Mouse (Mus musculus): ENCODE measurements around the gene Clec12b. TPM values are rescaled to one million over a fixed set of nuclear protein-coding genes. Genes with fewer than 3 reads are reported as not detected.

Gene Clec12b
- polyA plus RNA-seq, 1 experiment from 2014 or later = not detected

- 16% methylated on average over 6 of the region's 6 CpGs for WGBS
- H3K4me3 ChIP-seq (ENCODE audit: low read depth, low read length) = no peak overlapping the region
- H3K36me3 ChIP-seq (replicated peaks; ENCODE audit: control insufficient read depth, insufficient read depth, low read depth, low read length) = no peaks in the 10 kb centered on the region
- peak; percentile 82 for DNase-seq (ENCODE audit: low spot score)
- H3K9ac ChIP-seq (replicated peaks; ENCODE audit: low read length) = no peak overlapping the region
- no peak overlapping the region for H3K27ac ChIP-seq (replicated peaks; ENCODE audit: low read depth, low read length)
- H3K4me2 ChIP-seq (ENCODE audit: low read depth, low read length) = no peak overlapping the region
- no peaks in the 10 kb centered on the region for H3K9me3 ChIP-seq (replicated peaks; ENCODE audit: control insufficient read depth, low read length)
- H3K27me3 ChIP-seq (ENCODE audit: control insufficient read depth, insufficient read depth, low read length) = no peaks in the 10 kb centered on the region
- H3K4me1 ChIP-seq (ENCODE audit: control insufficient read depth, insufficient read depth, low read length) = no peaks in the 10 kb centered on the region
- ATAC-seq (replicated peaks; ENCODE audit: insufficient number of reproducible peaks, low FRiP score, low TSS enrichment, low read depth) = peak; percentile 48; the same call in 1 of the 2 replicates
Measured at GRCm38 (mm10) chr6:129365959-129366359, 19.7 kb downstream of the Clec12b start.

- H3K9ac ChIP-seq (replicated peaks; ENCODE audit: low read length) = no peak overlapping the region
- WGBS = 33% methylated on average over 1 of the region's 1 CpGs
- ATAC-seq (replicated peaks; ENCODE audit: insufficient number of reproducible peaks, low FRiP score, low TSS enrichment, low read depth) (no peak), DNase-seq (ENCODE audit: low spot score) (no peak)
- H3K36me3 ChIP-seq (replicated peaks; ENCODE audit: control insufficient read depth, insufficient read depth, low read depth, low read length) = no peaks in the 10 kb centered on the region
- H3K27me3 ChIP-seq (ENCODE audit: control insufficient read depth, insufficient read depth, low read length) = no peaks in the 10 kb centered on the region
- no peaks in the 10 kb centered on the region for H3K4me1 ChIP-seq (ENCODE audit: control insufficient read depth, insufficient read depth, low read length)
- no peak overlapping the region for H3K27ac ChIP-seq (replicated peaks; ENCODE audit: low read depth, low read length)
- no peak overlapping the region for H3K4me3 ChIP-seq (ENCODE audit: low read depth, low read length)
- no peak overlapping the region for H3K4me2 ChIP-seq (ENCODE audit: low read depth, low read length)
- H3K9me3 ChIP-seq (replicated peaks; ENCODE audit: control insufficient read depth, low read length) = no peaks in the 10 kb centered on the region
Measured at GRCm38 (mm10) chr6:129363942-129364341, 21.7 kb downstream of the Clec12b start.

DNA sequence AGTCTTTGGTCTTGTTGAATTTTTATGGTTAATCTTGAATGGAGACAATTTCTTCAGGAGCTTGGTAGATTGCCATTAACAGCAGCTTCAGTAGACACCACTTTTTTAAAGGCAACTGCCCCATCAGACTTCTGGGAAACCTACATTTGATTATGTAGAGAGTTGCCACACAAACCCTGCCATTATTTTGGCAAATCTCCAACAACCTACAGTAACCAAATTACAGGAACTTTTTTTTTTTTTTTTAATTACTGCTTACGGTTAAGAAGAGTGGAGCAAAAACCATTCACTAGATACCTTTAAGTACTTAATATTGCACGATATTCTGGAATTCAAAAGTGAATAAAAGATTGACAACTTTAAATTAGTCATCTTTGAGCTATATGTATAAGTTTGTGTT, 26.2 kb downstream of the Clec12b start:
- 85% methylated on average over 2 of the region's 2 CpGs for WGBS
- ATAC-seq (replicated peaks; ENCODE audit: insufficient number of reproducible peaks, low FRiP score, low TSS enrichment, low read depth) = no peak

DNA sequence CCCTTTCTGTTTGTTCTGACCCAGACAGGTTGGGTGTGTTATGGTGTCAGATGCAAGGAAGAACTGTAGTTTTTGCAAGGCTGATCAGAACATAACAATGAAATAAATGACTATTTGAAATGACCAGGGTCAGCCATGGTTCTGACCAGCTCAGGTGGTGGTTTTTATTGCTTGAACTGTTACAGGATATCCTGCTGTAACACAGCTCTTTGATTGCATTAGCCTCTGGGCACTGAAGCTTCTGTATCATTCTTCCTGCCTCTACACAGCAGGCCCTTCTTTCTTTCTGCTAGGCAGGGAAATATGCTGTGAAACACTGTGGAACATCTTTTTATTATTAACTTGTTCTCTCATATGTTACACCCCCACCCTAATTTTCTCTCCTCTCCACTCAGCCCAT, 29.2 kb downstream of the Clec12b start:
- H3K4me3 ChIP-seq (ENCODE audit: low read depth, low read length) = no peak overlapping the region
- ATAC-seq (replicated peaks; ENCODE audit: insufficient number of reproducible peaks, low FRiP score, low TSS enrichment, low read depth) (no peak), DNase-seq (ENCODE audit: low spot score) (no peak)
- no peak overlapping the region for H3K4me2 ChIP-seq (ENCODE audit: low read depth, low read length)
- H3K27ac ChIP-seq (replicated peaks; ENCODE audit: low read depth, low read length) = no peak overlapping the region
- H3K36me3 ChIP-seq (replicated peaks; ENCODE audit: control insufficient read depth, insufficient read depth, low read depth, low read length) = no peaks in the 10 kb centered on the region
- H3K4me1 ChIP-seq (ENCODE audit: control insufficient read depth, insufficient read depth, low read length) = no peaks in the 10 kb centered on the region
- H3K9ac ChIP-seq (replicated peaks; ENCODE audit: low read length) = no peak overlapping the region
- H3K9me3 ChIP-seq (replicated peaks; ENCODE audit: control insufficient read depth, low read length) = no peaks in the 10 kb centered on the region
- no peaks in the 10 kb centered on the region for H3K27me3 ChIP-seq (ENCODE audit: control insufficient read depth, insufficient read depth, low read length)

More for the DNA sequence above, 26.2 kb downstream of the Clec12b start:
- Histone ChIP-seq H3K36me3 (replicated peaks; ENCODE audit: control insufficient read depth, insufficient read depth, low read depth, low read length) (no peaks in the 10 kb centered on the region), H3K9me3 (replicated peaks; ENCODE audit: control insufficient read depth, low read length) (no peaks in the 10 kb centered on the region), H3K4me2 (ENCODE audit: low read depth, low read length) (no peak overlapping the region), H3K27ac (replicated peaks; ENCODE audit: low read depth, low read length) (no peak overlapping the region), H3K27me3 (ENCODE audit: control insufficient read depth, insufficient read depth, low read length) (no peaks in the 10 kb centered on the region), H3K4me1 (ENCODE audit: control insufficient read depth, insufficient read depth, low read length) (no peaks in the 10 kb centered on the region), H3K4me3 (ENCODE audit: low read depth, low read length) (no peak overlapping the region), H3K9ac (replicated peaks; ENCODE audit: low read length) (no peak overlapping the region)
- DNase-seq (ENCODE audit: low spot score) = no peak

- H3K27me3 ChIP-seq (ENCODE audit: control insufficient read depth, insufficient read depth, low read length) = no peaks in the 10 kb centered on the region
- no peaks in the 10 kb centered on the region for H3K36me3 ChIP-seq (replicated peaks; ENCODE audit: control insufficient read depth, insufficient read depth, low read depth, low read length)
- no peak for ATAC-seq (replicated peaks; ENCODE audit: insufficient number of reproducible peaks, low FRiP score, low TSS enrichment, low read depth)
- WGBS = 97% methylated on average over 2 of the region's 2 CpGs
- no peak overlapping the region for H3K27ac ChIP-seq (replicated peaks; ENCODE audit: low read depth, low read length)
- H3K9me3 ChIP-seq (replicated peaks; ENCODE audit: control insufficient read depth, low read length) = no peaks in the 10 kb centered on the region
- H3K4me2 ChIP-seq (ENCODE audit: low read depth, low read length) = no peak overlapping the region
- H3K9ac ChIP-seq (replicated peaks; ENCODE audit: low read length) = no peak overlapping the region
- no peaks in the 10 kb centered on the region for H3K4me1 ChIP-seq (ENCODE audit: control insufficient read depth, insufficient read depth, low read length)
- no peak for DNase-seq (ENCODE audit: low spot score)
- no peak overlapping the region for H3K4me3 ChIP-seq (ENCODE audit: low read depth, low read length)
Measured at GRCm38 (mm10) chr6:129355774-129356173, 29.9 kb downstream of the Clec12b start.

- DNase-seq (ENCODE audit: low spot score) (no peak), ATAC-seq (replicated peaks; ENCODE audit: insufficient number of reproducible peaks, low FRiP score, low TSS enrichment, low read depth) (no peak)
- no peak overlapping the region for H3K4me3 ChIP-seq (ENCODE audit: low read depth, low read length)
- WGBS = 90% methylated on average over 3 of the region's 3 CpGs
- H3K9me3 ChIP-seq (replicated peaks; ENCODE audit: control insufficient read depth, low read length) = no peaks in the 10 kb centered on the region
- H3K4me2 ChIP-seq (ENCODE audit: low read depth, low read length) = no peak overlapping the region
- no peak overlapping the region for H3K27ac ChIP-seq (replicated peaks; ENCODE audit: low read depth, low read length)
- H3K27me3 ChIP-seq (ENCODE audit: control insufficient read depth, insufficient read depth, low read length) = no peaks in the 10 kb centered on the region
- no peaks in the 10 kb centered on the region for H3K36me3 ChIP-seq (replicated peaks; ENCODE audit: control insufficient read depth, insufficient read depth, low read depth, low read length)
- no peaks in the 10 kb centered on the region for H3K4me1 ChIP-seq (ENCODE audit: control insufficient read depth, insufficient read depth, low read length)
- no peak overlapping the region for H3K9ac ChIP-seq (replicated peaks; ENCODE audit: low read length)
Measured at GRCm38 (mm10) chr6:129351091-129351490, 34.6 kb downstream of the Clec12b start.

DNA sequence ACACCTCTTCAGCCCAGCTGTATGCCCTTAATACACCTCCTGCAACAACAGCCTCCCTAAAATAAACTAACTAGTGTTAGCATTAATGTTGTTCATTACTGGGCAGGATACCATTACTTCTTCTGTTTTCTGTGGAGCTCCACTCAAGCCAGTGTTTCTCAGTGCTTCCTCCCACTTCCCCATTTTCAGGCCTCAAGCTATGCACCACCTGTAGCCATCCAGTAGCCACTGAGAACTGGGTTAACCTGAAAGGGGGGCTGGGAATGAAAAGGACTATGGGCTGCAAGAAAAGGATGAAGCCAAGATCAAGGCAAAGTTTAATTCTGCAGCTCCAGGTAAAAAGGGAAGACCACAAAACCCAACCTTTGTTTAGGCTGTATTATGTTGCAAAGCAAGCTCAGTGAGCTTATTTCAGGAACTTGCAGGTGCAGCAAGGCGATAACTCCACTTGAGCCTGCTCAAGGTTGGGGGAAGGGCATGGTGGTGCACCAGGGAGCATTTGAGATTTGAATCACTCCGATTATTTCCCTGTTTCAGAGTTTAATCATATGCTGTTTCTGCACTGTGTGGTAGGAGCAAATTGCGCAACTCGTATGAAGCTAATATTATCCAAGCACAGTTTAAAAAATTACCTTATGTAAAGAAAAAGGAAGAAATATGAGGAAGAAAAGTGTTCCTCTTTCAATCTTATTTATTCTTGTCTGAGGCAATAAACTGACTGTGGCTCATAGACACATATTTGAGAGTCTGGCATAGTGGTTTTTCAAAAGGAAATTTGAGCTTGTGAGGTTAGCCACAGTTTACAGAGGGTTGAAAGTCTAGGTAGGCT, 35.9 kb downstream of the Clec12b start:
- Histone ChIP-seq H3K4me1 (ENCODE audit: control insufficient read depth, insufficient read depth, low read length) (no peaks in the 10 kb centered on the region), H3K4me2 (ENCODE audit: low read depth, low read length) (no peak overlapping the region), H3K36me3 (replicated peaks; ENCODE audit: control insufficient read depth, insufficient read depth, low read depth, low read length) (no peaks in the 10 kb centered on the region), H3K9ac (replicated peaks; ENCODE audit: low read length) (no peak overlapping the region), H3K27ac (replicated peaks; ENCODE audit: low read depth, low read length) (no peak overlapping the region), H3K9me3 (replicated peaks; ENCODE audit: control insufficient read depth, low read length) (no peaks in the 10 kb centered on the region), H3K27me3 (ENCODE audit: control insufficient read depth, insufficient read depth, low read length) (no peaks in the 10 kb centered on the region), H3K4me3 (ENCODE audit: low read depth, low read length) (no peak overlapping the region)
- ATAC-seq (replicated peaks; ENCODE audit: insufficient number of reproducible peaks, low FRiP score, low TSS enrichment, low read depth) (no peak), DNase-seq (ENCODE audit: low spot score) (peak; percentile 2)
- WGBS = 50% methylated on average over 4 of the region's 4 CpGs

DNA sequence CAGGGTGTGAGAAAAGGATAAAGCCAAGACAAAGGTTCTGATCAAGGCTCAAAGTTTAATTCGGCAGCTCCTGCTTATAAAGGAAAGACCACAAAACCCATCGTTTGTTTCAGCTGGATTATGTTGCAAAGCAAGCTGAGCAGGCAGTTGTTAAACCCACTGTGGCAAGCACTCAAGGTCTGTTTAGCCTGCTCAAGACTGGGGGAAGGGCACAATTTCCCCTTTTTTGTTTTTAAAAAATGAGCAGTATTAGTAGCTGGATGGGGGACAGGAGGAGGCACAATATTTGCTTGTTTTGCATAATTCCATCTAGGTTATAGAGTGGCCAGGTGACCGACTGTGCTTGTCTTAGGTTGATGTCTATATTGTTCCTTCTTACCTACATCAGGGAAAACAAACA, 41.3 kb downstream of the Clec12b start:
- H3K9me3 ChIP-seq (replicated peaks; ENCODE audit: control insufficient read depth, low read length) = no peaks in the 10 kb centered on the region
- H3K4me1 ChIP-seq (ENCODE audit: control insufficient read depth, insufficient read depth, low read length) = no peaks in the 10 kb centered on the region
- H3K36me3 ChIP-seq (replicated peaks; ENCODE audit: control insufficient read depth, insufficient read depth, low read depth, low read length) = no peaks in the 10 kb centered on the region
- H3K4me2 ChIP-seq (ENCODE audit: low read depth, low read length) = no peak overlapping the region
- WGBS = 74% methylated on average over 3 of the region's 3 CpGs
- no peak overlapping the region for H3K9ac ChIP-seq (replicated peaks; ENCODE audit: low read length)
- H3K27me3 ChIP-seq (ENCODE audit: control insufficient read depth, insufficient read depth, low read length) = no peaks in the 10 kb centered on the region
- ATAC-seq (replicated peaks; ENCODE audit: insufficient number of reproducible peaks, low FRiP score, low TSS enrichment, low read depth) (no peak), DNase-seq (ENCODE audit: low spot score) (no peak)
- H3K27ac ChIP-seq (replicated peaks; ENCODE audit: low read depth, low read length) = no peak overlapping the region
- no peak overlapping the region for H3K4me3 ChIP-seq (ENCODE audit: low read depth, low read length)
